Mouse (Mus musculus) fat pad, adult 2 months (tissue): ENCODE data around the gene Wdr11.

ENCODE experiments used
- DNase-seq: peaks from one replicate; pipeline ENCODE4 v3.0.0-alpha.2; 2011; ENCODE audit warnings: low read depth, low spot score; ENCODE audit errors: extremely low read depth

The Wdr11 gene

DNA sequence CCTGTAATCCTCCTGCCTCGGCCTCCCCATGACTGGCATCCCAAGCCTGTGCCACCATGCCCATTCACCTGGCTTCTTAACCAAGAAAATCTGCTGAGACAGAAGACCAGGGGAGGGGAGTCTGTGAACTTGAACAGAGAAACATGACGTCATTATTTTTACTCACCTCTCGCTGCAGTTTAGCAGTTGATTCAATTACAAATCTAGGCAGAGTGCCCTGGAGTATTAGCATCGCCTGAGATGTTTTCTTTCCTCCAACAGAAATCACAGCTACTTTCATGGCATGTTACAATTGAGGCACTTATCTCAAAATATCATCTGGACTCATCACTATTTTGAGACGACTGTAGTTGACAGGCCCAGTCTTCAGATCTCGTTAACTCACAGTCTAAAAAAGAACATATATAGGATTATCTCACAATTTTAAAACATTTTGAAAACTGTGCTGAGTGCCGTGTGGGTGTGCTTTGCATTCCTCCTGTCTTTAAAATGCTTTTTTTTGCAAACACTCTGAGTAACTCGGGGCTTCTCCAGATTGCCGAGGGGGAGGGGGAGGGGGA is 61.3 kb downstream of the Wdr11 start:
- no peak for DNase-seq

DNA sequence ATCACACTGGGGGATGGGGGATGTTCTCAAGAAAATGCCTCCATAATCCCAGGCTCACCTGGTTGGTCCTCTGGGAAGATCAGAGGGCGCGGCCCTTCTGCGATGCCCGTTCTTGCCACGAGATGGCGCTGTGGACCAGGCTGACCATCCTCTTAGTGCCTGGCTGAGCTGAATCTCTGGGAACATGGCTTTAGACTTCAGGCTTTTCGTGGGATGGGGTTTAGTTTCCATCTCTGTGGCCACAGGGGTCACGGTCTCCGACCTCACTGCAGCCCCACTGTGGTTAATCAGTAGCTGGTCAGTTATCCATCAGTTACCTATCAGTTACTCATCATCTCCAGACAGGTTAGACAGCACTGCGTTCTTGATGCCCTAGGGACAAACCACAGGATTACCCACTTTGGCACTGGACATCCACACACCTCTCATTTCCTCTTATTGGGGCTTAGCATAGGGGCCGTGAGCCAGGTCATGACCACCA is 62.2 kb downstream of the Wdr11 start:
- DNase-seq = peak; percentile 55

DNA sequence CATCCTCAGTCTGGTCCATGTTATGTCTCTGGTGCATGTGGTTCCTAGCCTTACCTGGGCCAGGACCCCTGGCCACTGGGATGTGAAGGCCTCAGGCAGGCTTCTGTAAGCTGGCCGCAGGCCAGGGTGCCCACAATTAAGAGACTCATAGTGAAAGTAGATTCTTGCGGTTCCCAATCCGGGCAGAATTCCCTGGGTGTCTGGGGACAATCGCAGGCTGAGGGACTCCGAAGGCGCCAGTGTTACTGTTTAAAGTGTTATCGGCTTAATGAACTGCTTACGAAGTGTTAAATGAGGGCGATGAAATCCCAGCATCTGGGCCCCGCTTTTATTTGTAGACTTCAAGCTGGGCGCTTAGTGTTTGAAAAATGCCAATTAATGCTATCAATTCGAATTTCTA is 63.3 kb downstream of the Wdr11 start:
- no peak for DNase-seq

DNA sequence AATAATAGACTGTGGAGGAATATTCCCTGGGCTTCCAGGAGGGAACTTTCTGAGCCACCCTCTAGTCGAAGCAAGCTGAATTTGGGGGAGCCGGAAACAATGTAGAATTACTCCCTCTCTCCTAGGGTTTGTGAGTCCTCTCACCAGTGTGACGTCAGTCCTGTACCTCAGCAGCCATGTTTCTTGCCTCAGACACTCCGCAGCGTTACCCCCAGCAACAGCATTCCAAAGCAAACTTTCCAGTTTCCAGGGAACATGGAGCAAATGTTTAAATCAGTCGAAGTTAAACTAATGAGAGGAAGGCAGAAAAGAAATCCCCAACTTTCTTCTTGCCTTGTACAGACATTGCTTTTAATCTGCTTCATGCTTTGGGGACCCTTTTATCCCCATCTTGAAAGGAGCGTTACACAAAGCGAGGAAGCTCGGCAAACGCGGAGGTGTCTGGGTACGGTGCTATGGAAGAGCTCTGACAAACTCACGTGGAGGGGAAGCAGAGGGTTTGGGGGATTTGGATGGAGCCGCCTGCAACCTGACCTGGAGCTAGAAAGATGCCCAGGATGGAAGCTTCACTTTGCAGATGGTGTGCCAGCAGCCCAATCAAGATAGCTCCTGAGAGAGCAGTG is 64.1 kb downstream of the Wdr11 start:
- no peak for DNase-seq

DNA sequence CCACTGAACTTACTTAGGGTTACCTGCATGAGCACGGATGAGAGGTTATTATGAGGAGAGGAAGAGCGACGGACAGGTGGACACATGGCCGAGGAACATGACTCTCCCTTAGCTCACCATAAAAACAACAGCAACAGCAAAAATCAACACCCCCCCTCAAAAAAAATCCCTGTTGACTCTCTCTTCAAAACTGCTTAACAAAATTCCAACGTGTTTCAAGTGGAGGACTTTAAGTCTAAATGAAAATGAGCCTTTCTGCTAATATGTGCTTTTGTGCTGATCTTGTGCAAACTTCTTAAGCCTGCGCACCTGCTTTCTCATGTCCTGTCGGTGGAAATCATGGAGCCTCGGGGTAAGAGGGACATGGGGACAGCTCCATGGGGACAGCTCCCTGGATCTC is 66.2 kb downstream of the Wdr11 start:
- DNase-seq = no peak

DNA sequence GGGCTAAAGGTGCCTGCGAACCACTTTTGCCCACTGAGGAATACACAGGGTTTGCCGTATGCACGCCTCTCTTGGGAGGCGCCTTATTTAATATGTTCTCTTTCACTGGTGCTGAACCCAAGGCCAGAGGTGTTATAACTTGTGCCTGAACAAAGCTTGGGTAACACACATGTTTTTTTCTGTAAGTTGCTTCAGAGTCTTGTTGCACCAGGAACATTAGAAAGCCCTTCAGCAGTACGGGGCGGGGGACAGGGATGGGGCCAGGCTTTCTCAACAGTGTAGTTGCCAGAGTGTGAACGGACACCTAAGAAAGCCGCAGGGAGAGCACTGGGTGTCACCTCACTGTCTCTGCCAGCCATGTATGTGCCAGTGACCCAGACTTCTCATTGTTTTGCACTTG is 68.1 kb downstream of the Wdr11 start:
- peak; percentile 88 for DNase-seq

DNA sequence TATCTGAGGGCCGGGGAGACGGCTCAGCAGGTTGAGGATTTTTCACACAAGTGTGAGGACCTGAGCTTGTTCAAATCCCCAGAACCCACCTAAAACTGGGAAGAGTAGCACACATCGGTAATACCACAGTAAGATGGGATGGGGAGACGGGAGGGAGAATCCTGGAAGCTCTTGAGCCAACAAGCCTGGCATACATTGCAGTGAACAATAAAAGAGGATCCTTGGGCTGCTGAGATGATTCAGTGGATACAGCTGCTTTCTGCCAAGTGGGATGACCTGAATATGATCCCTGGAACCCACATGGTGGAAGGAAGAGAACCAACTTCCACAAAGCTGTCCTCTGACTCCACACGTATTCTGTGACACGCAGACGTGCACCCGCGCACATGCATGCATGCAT is 68.9 kb downstream of the Wdr11 start:
- no peak for DNase-seq

DNA sequence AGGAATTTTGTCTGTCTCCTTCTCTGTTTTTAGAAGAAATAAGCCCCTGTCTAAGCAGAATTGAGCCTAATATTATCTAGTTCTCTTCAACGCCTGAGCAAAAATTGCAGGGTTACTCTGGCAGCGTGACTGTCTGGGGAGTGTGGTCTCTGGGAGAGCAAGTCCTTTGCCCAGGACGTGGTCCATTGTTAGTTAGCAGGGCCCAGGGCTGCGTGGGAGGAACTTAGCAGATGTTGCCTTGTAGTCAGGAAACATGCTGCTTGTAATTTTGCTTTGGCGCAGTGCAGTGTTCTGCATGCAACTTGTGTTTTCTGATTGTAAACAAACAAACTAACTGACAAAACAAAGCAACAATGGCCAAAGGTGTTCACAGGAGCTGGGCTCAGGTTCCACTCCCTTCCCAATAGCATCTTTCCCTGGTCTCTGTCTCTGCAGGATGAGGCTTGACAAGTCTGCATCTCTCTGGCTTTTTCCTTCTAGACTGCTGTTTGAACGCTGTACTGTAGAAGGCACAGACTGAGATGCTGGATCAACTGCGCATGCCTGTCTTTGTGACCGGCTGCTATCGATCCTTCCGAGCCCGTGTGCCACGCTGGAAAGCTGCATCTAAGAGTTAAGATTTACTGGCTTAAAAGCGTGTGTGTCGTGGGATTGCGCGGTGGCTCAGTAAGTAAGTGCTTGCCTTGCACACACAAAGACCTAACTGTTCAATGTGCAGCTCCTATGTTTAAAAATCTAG is 70.6 kb downstream of the Wdr11 start:
- no peak for DNase-seq

DNA sequence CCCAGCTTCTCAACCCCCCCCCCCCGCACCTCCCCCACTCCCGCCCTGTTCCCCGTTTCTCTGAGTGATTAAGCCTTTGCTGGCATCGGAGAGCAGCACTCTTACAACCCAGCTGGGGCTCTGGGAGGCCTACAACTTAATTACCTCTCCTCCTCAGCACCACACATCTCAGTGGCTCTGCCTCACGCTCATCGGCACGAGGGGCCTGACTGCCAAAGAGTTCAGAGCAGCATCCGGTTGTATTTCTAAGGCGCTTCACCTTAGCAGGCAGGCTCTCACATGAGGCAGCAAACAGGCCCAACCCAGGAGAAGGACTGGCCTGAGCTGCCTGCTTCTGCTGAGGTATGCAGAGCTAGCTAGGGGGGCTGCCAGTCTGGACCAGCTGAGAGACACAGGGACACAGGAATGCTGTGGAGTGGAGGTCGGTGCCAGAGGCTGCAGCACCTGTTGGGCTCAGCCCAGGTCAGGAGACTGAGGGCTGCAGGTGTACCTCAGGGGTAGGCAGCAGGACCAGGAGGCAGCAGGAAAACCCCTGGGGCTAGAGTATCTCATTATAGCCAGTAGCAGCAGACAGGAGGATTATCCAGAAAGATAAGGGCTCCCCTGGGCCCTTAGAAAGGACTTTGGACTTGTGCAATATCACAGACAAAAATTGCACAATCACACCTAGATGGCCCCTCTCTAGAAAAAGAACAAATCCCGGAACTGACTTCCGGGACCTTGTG is 72.3 kb downstream of the Wdr11 start:
- no peak for DNase-seq

DNA sequence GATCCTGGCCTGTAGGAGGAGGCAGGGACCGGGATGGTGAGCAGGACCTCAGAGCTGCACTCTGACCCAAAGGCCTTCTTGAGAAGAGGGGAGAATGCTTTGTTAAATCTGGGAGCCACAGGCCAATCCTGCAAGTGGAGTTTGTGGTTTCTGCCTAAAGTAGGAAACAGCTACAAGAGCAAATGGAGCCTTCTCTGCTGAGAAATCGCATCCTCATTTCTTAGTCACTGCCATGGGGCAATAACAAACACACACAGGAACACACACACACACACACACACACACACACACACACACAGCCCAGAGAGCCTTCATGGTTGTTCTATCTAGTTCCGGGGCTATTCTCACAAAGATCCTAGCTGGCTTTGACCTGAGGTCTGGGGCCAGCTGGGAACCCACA is 73.7 kb downstream of the Wdr11 start:
- no peak for DNase-seq

DNA sequence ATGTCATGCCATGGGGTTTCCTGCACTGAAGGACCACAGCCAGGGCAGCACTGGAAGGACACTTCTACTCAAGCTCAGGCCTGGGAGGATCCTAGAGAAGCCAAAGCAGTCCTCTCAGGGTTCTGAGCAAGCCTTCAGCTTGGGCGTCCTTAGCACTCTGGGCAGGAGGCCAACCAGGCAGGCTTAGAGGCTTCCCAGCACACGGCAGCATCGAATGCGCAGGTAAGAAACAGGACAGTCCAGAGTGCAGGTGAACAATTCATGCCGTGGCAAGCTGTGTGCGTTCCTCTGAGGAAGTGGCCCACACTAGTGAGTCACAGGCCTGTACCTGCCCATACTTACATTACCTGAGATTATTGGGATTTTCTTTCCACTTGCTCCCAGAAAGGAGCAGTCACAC is 74.3 kb downstream of the Wdr11 start:
- DNase-seq = peak; percentile 52

DNA sequence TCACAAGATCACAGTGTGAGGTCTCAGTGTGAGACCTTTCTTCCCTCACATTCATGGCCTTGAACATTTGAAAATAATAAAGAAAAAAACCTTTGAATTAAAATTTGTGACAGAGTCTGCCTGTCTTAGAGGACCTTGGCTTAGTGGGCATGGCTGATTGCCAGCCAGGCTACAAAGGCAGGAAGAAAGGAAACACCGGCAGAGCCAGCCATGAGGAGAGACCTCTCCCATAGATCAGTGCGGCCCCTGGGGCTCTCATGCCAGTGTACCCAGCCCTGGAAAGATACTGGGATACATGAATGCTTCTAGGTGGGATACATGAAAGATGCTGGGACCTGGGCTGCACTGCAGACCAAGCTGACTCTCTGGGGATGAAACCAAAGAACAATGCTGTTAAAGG is 74.9 kb downstream of the Wdr11 start:
- DNase-seq = no peak

DNA sequence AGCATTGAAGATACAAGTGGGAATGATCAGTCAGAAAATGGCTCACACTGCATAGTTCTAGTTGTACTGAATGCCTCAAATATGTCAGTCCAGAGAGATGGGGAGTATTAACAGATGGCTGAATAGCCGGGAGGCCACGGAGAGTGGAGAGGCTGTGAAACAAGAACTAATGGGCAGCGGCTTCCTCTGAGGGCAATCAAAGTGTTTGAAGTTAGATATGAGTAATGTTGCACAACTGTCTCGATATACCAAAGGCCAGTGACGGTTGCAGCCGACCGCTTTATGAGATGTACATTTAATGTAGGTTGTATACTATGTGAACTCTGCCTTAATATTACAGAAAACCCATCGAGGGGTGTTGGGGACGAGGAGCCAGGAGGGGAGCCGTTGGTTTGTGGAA is 78.6 kb downstream of the Wdr11 start:
- DNase-seq = no peak

DNA sequence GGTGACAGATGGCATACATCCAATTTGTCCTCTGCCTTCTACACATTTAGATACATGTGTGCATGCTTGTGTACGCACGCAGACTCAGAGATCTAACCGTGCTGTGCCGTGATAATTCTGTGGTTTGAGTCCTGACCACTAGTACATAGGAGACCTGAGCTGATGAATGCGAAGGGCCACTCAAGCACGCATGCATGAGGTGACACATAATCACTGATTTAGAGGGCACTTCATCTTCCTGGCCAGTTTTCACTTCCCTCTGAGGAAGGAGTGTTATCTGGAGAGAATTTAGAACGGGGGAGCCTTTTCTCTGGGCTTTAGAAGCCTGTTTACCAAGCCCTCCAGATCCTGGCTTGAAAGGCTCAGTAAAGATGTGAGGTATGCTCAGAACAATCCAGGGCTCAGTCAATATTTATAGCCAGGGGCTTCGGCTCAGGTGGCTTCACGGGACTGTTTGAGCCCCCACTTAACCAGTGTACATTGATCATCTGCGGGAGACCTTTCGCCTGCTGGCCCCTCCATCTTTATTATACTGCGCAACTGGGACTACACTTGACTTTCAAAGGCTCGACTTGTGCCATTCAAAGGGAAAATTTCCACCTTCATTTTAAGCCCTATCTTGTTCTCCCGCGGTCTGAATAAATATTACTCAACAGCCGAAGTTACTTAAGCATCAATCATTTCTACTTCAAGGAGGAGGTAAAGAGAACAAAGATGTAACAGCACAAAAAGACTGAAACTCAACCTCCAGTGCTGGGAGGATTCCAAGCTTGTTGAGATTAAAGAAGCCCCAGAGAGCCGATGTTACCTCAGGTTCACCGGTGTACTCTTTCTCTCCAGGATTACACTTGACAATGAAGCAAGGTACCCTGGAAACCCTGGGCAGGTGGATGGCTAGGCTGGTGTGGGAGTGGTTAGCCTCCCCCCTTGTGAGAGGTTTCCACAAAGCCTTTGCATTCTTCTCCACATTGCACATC is 80.3 kb downstream of the Wdr11 start:
- DNase-seq = peak; percentile 46

DNA sequence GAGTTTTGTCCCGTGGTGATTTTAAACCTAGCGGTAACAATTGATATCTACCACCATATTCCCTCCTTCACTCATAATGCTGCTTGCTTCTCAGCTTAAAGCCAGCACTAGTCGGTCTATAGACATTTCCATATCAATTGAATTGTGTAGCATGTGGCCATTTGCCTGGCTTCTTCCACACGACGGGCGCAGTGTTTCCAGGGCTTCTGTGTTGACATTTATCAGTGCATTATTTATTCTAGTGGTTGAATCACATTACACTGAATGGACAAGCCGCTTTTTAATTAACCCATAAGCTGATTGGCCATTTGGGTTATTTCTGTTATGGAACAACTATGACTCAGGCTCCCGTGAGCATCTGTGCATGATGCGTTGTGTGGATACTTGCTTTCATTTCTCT is 82.1 kb downstream of the Wdr11 start:
- DNase-seq = no peak

DNA sequence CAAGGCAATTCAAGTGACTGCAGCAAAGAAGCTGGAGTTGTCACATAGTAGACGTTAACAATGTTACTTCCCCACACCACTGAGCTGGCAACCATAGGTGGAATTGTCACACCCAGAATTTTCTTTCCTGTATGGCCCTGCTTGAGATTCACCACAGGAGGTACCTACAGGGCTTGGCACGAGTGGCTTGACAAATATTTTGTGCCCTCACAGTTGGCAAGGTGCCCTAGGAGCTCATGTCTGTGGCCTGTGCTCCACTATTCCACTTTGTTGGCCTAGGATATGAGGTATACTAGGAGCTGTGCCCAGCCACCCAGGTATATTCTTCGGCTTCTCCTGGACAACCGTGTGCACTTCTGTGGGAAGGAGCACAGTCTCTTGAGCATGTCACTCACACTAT is 82.9 kb downstream of the Wdr11 start:
- no peak for DNase-seq

DNA sequence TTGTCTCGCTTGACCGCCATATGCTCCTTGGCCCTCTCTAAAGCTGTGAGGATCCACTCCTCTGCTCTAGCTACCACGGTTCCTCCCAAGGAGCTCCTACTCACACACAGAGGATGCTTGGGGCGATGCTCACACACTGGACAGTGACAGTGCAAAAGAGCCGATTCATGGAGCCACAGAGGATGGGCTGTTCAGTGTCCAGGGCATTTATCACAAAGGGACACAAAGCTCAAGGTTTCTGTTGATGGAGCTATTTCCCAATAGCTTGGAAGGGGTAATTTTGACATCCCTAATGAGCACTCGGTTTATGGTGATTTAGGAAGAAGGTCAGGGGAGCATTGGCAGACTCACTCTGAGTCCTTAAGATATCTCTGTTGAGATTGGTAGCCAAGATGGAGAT is 84.2 kb downstream of the Wdr11 start:
- DNase-seq = no peak

DNA sequence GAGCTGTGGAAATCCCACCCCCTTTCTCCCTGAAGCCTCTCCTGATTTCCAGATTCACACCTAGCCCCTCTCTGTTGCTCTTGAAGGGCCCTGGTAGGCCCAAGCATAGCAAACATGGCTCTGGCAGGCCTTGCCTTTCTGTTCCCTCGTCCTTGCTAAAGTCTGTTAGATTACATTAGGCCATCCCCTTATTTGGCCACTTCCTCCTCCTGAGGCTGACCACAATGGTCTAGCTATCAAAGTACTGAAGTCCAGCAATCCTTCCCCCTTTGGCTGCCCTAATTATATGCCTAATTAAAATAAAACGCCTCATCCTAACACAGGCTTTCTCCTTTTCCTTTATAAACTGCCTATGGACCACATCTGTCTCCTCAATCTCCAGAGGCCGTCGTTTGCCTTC is 85.5 kb downstream of the Wdr11 start:
- no peak for DNase-seq

DNA sequence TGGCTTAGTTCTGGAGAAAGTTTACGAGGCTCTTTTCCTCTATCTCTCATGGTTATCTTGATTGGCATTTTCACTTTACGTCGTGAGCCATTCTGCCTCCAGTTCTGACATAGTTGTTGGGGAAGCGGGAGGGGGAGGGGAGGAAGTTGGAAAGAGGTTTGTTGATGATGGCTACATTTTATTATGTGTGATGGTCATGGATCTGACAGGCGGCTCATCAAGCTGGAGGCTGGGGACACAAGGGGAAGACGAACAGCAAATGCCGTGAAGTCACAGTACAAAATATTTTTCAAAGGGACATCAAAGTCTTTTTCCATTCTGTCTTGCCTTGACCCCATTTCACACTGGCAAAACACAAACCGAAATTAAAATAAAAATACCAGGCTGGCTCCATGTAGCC is 86.8 kb downstream of the Wdr11 start:
- no peak for DNase-seq

DNA sequence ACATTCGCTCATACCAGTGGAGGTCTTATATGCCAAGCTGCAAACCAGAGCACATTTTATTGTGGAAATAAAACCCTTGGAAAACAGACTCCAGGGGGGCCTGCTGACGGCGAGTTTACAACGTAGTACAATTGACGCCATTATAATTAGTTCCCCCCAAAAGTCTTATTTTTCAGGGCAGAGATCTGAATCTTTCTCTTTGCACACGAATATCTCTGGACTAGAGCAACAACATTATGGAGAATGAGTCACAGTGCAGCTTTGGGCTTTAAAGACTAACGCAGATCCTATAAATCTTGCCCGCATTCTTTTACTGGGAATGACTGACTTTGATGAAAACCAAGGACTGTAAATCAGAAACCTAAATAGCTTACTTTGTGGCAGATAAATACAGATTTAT is 87.3 kb downstream of the Wdr11 start:
- DNase-seq = no peak
